In the genomic region with DNA sequence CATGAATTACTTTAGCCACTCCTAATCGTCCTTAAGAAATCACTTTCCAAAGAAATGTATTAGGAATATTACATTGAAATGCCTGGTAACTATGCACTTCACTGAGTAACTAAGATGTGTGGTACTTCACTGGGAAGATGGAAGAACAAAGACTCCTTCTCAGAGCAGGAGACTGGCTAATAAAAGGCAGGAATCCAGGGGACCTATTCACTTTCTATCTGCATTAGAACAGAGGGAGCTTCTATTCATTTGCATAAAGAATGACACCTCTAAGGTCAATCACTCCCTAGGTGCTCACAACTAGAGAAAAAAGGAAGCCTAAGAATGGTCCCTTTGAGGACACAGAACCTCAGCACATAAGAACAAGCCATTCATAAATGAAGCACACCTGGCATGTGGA, we compare ENCODE assay signal across 18 mouse cellular contexts.
"Had no signal": no experiment of that assay in that cellular context is flagged by ENCODE, and none has a peak within 500 bp of the region (broad histone marks: within the 10 kb centered on the region; RNA-seq: fewer than 3 reads in every experiment).

No protein-coding gene starts in this region.

- H3K9ac ChIP-seq: lung, embryonic 14.5 days; midbrain, embryonic 12.5 days; neural tube, embryonic 13.5 days; neural tube, embryonic 15.5 days had no signal

- H3K27me3 ChIP-seq: midbrain, embryonic 12.5 days; neural tube, embryonic 13.5 days; neural tube, embryonic 15.5 days had no signal

- H3K27ac ChIP-seq: midbrain, embryonic 10.5 days; midbrain, embryonic 12.5 days; neural tube, embryonic 13.5 days; neural tube, embryonic 15.5 days had no signal

- H3K4me2 ChIP-seq: lung, embryonic 14.5 days; midbrain, embryonic 12.5 days; neural tube, embryonic 13.5 days; neural tube, embryonic 15.5 days had no signal

- H3K9me3 ChIP-seq: midbrain, embryonic 10.5 days; midbrain, embryonic 12.5 days; neural tube, embryonic 13.5 days; neural tube, embryonic 15.5 days had no signal

- ATAC-seq: midbrain, embryonic 16.5 days had no signal

- H3K4me3 ChIP-seq: midbrain, embryonic 10.5 days; midbrain, embryonic 12.5 days; myocyte; neural tube, embryonic 13.5 days; neural tube, embryonic 15.5 days had no signal

- DNase-seq: lung, embryonic 14.5 days; lung, postnatal 10 days; lung, postnatal 4 days; midbrain, embryonic 14.5 days; retina, postnatal 1 day; right cerebral cortex, adult 18-20 months; right cerebral cortex, postnatal 25 days; right cerebral cortex, postnatal 4 days; spleen, adult 18-20 months; thymus, adult 18-20 months; thymus, postnatal 14 days; thymus, postnatal 36 days had no signal

- H3K4me1 ChIP-seq: midbrain, embryonic 10.5 days; midbrain, embryonic 12.5 days; neural tube, embryonic 13.5 days; neural tube, embryonic 15.5 days had no signal

- H3K36me3 ChIP-seq: midbrain, embryonic 10.5 days; midbrain, embryonic 12.5 days; neural tube, embryonic 13.5 days; neural tube, embryonic 15.5 days had no signal
